Mouse (Mus musculus) spleen, adult 2 months (tissue): ENCODE results near the gene Lhfp.

Experiments
- CTCF ChIP-seq: fragments of 200-500 bp; IDR thresholded peaks from 2 replicates; pipeline ENCODE4 v1.5.1; 2011; ENCODE audit warnings: mild to moderate bottlenecking, inconsistent platforms; ENCODE audit not compliant: insufficient read depth, insufficient read length, insufficient replicate concordance; ENCODE audit errors: extremely low read depth
- POLR2A ChIP-seq: fragments of 200-500 bp; IDR thresholded peaks from 2 replicates; pipeline ENCODE4 v1.6.1; 2011; ENCODE audit warnings: low read depth, low read length, inconsistent platforms

- TF ChIP-seq CTCF (no peak), POLR2A (no peak)
Observed at GRCm38 (mm10) chr3:53230562-53230961, 189.2 kb downstream of the Lhfp start.
